Mouse (Mus musculus): ENCODE data around the gene Slain1. TPM values are rescaled to one million over a fixed set of nuclear protein-coding genes. Genes with fewer than 3 reads are reported as not detected.

The Slain1 gene
- 23.5 and 27.1 TPM in 2 replicates for polyA plus RNA-seq (2014; fragmentation: Nextera tagmentation; extraction: Ambion mirVana)

DNA sequence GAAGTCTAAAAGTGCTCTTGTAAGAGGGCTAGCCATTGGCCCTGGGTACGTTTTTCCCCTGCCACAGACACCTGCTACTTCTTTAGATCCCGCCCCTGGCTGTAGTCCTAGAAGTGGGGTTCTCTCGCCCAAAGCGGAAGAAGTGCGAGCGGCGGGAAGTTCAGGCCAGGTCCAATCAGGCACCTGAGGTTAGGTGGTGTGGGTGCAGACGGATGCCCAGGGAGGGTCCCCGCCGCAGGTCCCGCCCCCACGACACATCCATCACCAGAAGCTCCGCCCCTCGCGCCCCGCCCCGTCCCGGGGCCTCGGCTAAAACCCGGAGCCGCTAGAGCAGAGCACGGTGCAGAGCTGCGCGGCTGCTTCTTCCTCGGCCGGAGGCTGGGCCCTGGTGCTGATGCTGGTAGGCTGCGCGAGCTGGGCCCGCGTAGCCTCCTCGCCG, at the start of gene Slain1:
Gene Slain1 (plus strand): TSS at position 333 of the 439 bp plus-strand sequence.
- Histone ChIP-seq H3K4me2 (ENCODE audit: low read length) (peak within 1 kb of the TSS; percentile 59), H3K27ac (ENCODE audit: low read depth, low read length) (peak within 1 kb of the TSS; percentile 99), H3K9ac (ENCODE audit: low read length) (peak within 1 kb of the TSS; percentile 99), H3K36me3 (ENCODE audit: control insufficient read depth, insufficient read depth, low read length) (no peaks in the 10 kb centered on the region), H3K9me3 (replicated peaks; ENCODE audit: control insufficient read depth, low read length) (no peaks in the 10 kb centered on the region), H3K4me3 (ENCODE audit: low read depth, low read length) (peak within 1 kb of the TSS; percentile 98), H3K4me1 (ENCODE audit: control insufficient read depth, insufficient read depth, low read length) (peaks cover 35% of the 10 kb centered on the region), H3K27me3 (replicated peaks; ENCODE audit: control insufficient read depth, insufficient read depth, low read length) (no peaks in the 10 kb centered on the region)
- ATAC-seq: peak; percentile 96
- peak; percentile 96 for DNase-seq (ENCODE audit: low spot score)
- 1% methylated on average over 31 of the region's 32 CpGs for WGBS

DNA sequence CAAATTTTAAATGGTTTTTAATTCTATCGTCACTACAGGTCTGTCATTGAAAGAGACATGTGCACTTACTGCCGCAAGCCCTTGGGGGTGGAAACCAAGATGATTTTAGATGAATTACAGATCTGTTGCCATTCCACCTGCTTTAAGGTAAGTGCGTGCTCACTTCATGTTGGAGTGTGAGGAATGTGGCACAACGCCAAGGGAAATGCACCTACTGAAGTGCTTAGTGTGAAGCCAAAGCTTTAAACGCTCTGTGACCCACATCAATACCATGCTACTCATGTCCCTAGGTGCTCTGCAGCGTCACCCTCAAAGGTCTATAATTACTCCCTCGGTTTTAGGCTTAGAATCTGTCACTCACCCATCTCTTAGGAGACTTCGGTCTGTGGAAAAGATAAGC, 42.0 kb upstream of the Slain1 start:
- Histone ChIP-seq H3K4me2 (ENCODE audit: low read length) (no peak overlapping the region), H3K36me3 (ENCODE audit: control insufficient read depth, insufficient read depth, low read length) (no peaks in the 10 kb centered on the region), H3K4me3 (ENCODE audit: low read depth, low read length) (no peak overlapping the region), H3K4me1 (ENCODE audit: control insufficient read depth, insufficient read depth, low read length) (no peaks in the 10 kb centered on the region), H3K9ac (ENCODE audit: low read length) (no peak overlapping the region), H3K27ac (ENCODE audit: low read depth, low read length) (no peak overlapping the region), H3K27me3 (replicated peaks; ENCODE audit: control insufficient read depth, insufficient read depth, low read length) (no peaks in the 10 kb centered on the region), H3K9me3 (replicated peaks; ENCODE audit: control insufficient read depth, low read length) (no peaks in the 10 kb centered on the region)
- ATAC-seq (no peak), DNase-seq (ENCODE audit: low spot score) (no peak)
- WGBS: 84% methylated on average over 8 of the region's 8 CpGs

DNA sequence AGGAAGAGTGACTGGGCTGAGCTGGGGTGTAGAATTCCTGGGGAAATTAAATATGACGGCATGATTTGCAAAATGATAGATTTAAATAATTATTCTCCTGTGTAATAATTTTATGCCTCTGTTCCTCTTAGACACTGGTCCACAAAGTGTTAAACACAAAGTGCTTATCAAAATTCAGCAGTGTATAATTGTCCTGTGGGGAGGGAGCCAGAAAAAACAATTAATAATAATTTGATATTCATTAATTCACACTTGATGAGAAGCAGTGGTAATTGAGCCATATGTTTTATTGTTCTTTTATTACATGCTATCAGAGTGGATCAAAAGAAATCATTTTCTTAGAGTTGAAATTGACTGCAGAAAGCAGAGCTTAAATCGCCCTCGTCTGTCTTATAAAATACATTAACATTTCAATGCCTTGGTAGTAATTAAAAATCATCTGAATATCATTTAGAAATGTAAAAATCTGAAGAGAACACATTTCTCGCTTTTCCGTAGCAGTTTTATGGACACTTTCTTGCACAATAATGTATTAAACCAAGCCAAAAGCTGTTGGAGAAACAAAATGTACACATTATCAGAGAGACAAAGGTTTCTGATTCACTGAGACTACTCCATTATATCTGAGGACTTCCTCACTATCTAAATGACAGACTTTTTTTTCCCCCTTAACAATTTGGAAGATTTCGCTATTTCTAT, 36.3 kb upstream of the Slain1 start:
- 55% methylated on average over 6 of the region's 6 CpGs for WGBS
- Histone ChIP-seq H3K4me3 (ENCODE audit: low read depth, low read length) (no peak overlapping the region), H3K4me2 (ENCODE audit: low read length) (no peak overlapping the region), H3K27ac (ENCODE audit: low read depth, low read length) (no peak overlapping the region), H3K27me3 (replicated peaks; ENCODE audit: control insufficient read depth, insufficient read depth, low read length) (no peaks in the 10 kb centered on the region), H3K4me1 (ENCODE audit: control insufficient read depth, insufficient read depth, low read length) (no peaks in the 10 kb centered on the region), H3K9me3 (replicated peaks; ENCODE audit: control insufficient read depth, low read length) (no peaks in the 10 kb centered on the region), H3K9ac (ENCODE audit: low read length) (no peak overlapping the region), H3K36me3 (ENCODE audit: control insufficient read depth, insufficient read depth, low read length) (no peaks in the 10 kb centered on the region)
- ATAC-seq: peak; percentile 88
- DNase-seq (ENCODE audit: low spot score): peak; percentile 73

DNA sequence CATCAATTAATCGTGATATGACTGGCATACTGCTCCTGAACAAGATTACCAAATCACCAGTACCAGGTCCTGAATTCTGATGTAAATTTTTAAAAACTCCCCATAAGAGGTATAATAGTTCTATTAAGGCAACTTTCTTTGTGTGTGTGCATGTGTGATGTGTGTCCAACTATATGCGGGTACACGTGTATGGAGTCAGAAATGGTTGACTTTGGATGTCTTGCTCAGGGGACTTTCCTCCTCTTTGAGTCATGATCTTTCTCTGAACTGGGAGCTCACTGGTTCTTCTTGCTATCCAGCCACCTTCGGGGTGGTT, 35.8 kb upstream of the Slain1 start:
- no peak overlapping the region for H3K27ac ChIP-seq (ENCODE audit: low read depth, low read length)
- DNase-seq (ENCODE audit: low spot score): no peak
- no peak overlapping the region for H3K4me2 ChIP-seq (ENCODE audit: low read length)
- no peaks in the 10 kb centered on the region for H3K9me3 ChIP-seq (replicated peaks; ENCODE audit: control insufficient read depth, low read length)
- ATAC-seq: no peak; the same call in 1 of the 2 replicates
- no peaks in the 10 kb centered on the region for H3K36me3 ChIP-seq (ENCODE audit: control insufficient read depth, insufficient read depth, low read length)
- H3K27me3 ChIP-seq (replicated peaks; ENCODE audit: control insufficient read depth, insufficient read depth, low read length): no peaks in the 10 kb centered on the region
- H3K4me3 ChIP-seq (ENCODE audit: low read depth, low read length): no peak overlapping the region
- no peaks in the 10 kb centered on the region for H3K4me1 ChIP-seq (ENCODE audit: control insufficient read depth, insufficient read depth, low read length)
- 79% methylated on average over 4 of the region's 4 CpGs for WGBS
- no peak overlapping the region for H3K9ac ChIP-seq (ENCODE audit: low read length)

DNA sequence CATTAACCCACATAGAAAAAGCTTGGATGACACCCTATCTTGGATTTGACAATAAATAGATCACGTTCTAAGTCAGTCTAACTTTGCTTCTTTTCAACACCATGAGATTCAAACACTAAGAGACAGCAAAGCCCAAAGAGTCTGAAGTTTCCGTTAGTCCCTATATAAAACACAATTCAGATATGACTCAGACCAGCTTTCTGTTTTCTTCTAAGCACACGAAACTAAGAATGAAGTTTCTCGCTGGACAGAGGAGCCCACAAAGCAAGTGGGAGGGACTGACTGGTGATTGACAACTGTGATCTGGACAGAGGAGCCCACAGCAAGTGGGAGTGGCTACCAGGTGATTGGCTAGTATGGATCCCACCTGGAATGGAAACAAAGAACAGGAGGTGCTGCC, 30.3 kb upstream of the Slain1 start:
- H3K9ac ChIP-seq (ENCODE audit: low read length): no peak overlapping the region
- no peak for ATAC-seq
- H3K4me1 ChIP-seq (ENCODE audit: control insufficient read depth, insufficient read depth, low read length): no peaks in the 10 kb centered on the region
- no peaks in the 10 kb centered on the region for H3K9me3 ChIP-seq (replicated peaks; ENCODE audit: control insufficient read depth, low read length)
- WGBS: 89% methylated on average over 4 of the region's 4 CpGs
- no peak overlapping the region for H3K4me3 ChIP-seq (ENCODE audit: low read depth, low read length)
- no peaks in the 10 kb centered on the region for H3K36me3 ChIP-seq (ENCODE audit: control insufficient read depth, insufficient read depth, low read length)
- H3K27me3 ChIP-seq (replicated peaks; ENCODE audit: control insufficient read depth, insufficient read depth, low read length): no peaks in the 10 kb centered on the region
- no peak overlapping the region for H3K4me2 ChIP-seq (ENCODE audit: low read length)
- no peak for DNase-seq (ENCODE audit: low spot score)
- H3K27ac ChIP-seq (ENCODE audit: low read depth, low read length): no peak overlapping the region

DNA sequence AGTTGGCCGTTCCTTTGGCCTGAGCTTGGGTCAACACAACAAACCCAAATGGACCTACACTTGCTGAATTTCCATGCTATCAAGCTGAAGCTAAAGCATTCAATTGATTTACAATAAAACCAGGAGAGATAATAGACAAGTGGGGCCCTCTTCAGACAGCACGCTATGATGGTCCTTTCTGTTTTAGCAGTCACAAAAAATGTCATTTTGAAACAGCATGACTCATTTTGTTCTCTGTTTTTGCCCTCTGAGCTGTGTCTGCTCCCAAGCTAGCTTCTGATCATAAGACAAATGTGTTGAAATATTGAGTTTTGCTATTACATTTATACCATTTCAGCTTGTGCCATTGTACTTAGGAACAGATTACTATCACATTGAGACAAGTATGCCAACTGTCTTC, 28.8 kb upstream of the Slain1 start:
- H3K36me3 ChIP-seq (ENCODE audit: control insufficient read depth, insufficient read depth, low read length): no peaks in the 10 kb centered on the region
- H3K9me3 ChIP-seq (replicated peaks; ENCODE audit: control insufficient read depth, low read length): no peaks in the 10 kb centered on the region
- H3K4me3 ChIP-seq (ENCODE audit: low read depth, low read length): no peak overlapping the region
- ATAC-seq (no peak), DNase-seq (ENCODE audit: low spot score) (no peak)
- H3K4me2 ChIP-seq (ENCODE audit: low read length): no peak overlapping the region
- H3K27ac ChIP-seq (ENCODE audit: low read depth, low read length): no peak overlapping the region
- H3K27me3 ChIP-seq (replicated peaks; ENCODE audit: control insufficient read depth, insufficient read depth, low read length): no peaks in the 10 kb centered on the region
- no peaks in the 10 kb centered on the region for H3K4me1 ChIP-seq (ENCODE audit: control insufficient read depth, insufficient read depth, low read length)
- H3K9ac ChIP-seq (ENCODE audit: low read length): no peak overlapping the region
- WGBS: 88% methylated on average over 2 of the region's 2 CpGs

DNA sequence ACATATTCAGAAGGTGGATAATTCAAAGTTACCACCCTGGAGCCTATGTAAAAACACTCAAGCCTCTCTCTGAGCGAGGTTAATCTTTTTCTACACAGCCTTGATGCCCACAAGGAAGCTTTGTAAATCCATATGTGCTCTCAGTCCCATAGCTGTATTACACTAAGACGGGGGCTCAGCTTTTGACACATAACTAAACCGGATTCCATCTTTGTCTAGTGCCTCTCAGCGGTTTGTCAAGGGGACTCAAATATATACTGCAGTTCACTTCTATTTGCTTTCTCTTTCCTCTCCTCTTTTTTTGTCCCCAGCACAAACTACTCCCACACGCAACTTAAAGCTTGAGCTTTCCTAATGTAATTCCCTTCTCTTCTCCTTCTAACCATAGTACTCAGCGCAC, 23.9 kb upstream of the Slain1 start:
- DNase-seq (ENCODE audit: low spot score) (no peak), ATAC-seq (no peak)
- Histone ChIP-seq H3K9ac (ENCODE audit: low read length) (no peak overlapping the region), H3K4me3 (ENCODE audit: low read depth, low read length) (no peak overlapping the region), H3K27me3 (replicated peaks; ENCODE audit: control insufficient read depth, insufficient read depth, low read length) (no peaks in the 10 kb centered on the region), H3K9me3 (replicated peaks; ENCODE audit: control insufficient read depth, low read length) (no peaks in the 10 kb centered on the region), H3K4me1 (ENCODE audit: control insufficient read depth, insufficient read depth, low read length) (no peaks in the 10 kb centered on the region), H3K27ac (ENCODE audit: low read depth, low read length) (no peak overlapping the region), H3K4me2 (ENCODE audit: low read length) (no peak overlapping the region), H3K36me3 (ENCODE audit: control insufficient read depth, insufficient read depth, low read length) (no peaks in the 10 kb centered on the region)
- WGBS: 90% methylated on average over 6 of the region's 6 CpGs

DNA sequence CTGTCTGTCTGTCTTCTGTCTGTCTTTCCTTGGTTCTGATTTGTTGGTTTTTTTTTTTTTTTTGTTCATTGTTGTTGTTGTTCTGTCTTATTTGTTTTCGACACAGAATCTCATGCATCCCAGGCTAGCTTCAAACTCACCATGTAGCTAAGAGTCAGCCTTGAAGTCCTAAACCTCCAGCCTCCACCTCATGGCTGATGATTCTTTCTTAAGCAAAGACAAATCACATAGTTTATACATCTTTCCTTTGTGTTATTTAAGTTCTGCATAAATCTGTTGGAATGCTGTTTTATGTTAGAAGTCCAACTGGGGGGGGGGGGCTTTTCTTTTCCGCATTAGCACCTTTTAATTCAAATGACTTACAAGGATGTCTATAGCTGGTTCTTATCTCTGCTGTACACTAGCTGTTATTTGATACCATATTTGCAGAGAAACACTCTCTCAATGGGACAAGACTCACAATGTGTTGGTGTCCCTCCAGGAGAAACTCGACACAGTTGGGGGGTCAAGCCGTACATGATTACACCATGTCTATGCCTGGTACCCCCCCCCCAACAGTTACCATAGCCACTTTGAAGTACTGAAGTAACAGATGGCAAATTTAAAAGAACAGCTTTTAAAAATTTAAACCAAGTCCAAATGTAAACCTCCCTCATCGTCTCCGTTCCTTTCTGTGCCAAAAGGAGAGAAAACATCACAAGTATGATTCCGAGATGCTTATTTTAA, 20.2 kb upstream of the Slain1 start:
- H3K36me3 ChIP-seq (ENCODE audit: control insufficient read depth, insufficient read depth, low read length): no peaks in the 10 kb centered on the region
- H3K9me3 ChIP-seq (replicated peaks; ENCODE audit: control insufficient read depth, low read length): no peaks in the 10 kb centered on the region
- DNase-seq (ENCODE audit: low spot score): peak; percentile 48
- H3K9ac ChIP-seq (ENCODE audit: low read length): no peak overlapping the region
- H3K27ac ChIP-seq (ENCODE audit: low read depth, low read length): no peak overlapping the region
- H3K4me1 ChIP-seq (ENCODE audit: control insufficient read depth, insufficient read depth, low read length): no peaks in the 10 kb centered on the region
- H3K4me3 ChIP-seq (ENCODE audit: low read depth, low read length): no peak overlapping the region
- ATAC-seq: peak; percentile 34; the same call in 1 of the 2 replicates
- H3K27me3 ChIP-seq (replicated peaks; ENCODE audit: control insufficient read depth, insufficient read depth, low read length): no peaks in the 10 kb centered on the region
- no peak overlapping the region for H3K4me2 ChIP-seq (ENCODE audit: low read length)
- WGBS: 85% methylated on average over 7 of the region's 7 CpGs

DNA sequence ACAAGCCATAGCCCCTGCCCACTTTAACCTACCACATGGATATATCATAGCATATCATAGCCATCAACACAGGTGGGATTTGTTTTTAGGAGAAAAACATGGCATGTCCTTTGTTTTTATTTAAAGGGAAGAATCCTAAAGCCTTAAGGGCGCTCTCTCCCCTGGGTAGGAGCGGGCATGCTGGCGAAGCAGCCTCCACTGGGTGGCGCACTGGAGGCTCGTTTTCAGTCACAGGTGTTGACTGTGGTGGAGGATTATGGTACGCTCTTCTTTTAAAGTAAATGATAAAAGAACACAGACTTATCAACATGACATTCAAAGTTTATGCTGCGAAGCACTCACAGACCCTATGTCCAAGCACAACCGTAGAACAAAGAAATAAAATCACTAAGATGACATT, 19.5 kb upstream of the Slain1 start:
- Histone ChIP-seq H3K27me3 (replicated peaks; ENCODE audit: control insufficient read depth, insufficient read depth, low read length) (no peaks in the 10 kb centered on the region), H3K4me2 (ENCODE audit: low read length) (no peak overlapping the region), H3K27ac (ENCODE audit: low read depth, low read length) (no peak overlapping the region), H3K9ac (ENCODE audit: low read length) (no peak overlapping the region), H3K9me3 (replicated peaks; ENCODE audit: control insufficient read depth, low read length) (no peaks in the 10 kb centered on the region), H3K4me3 (ENCODE audit: low read depth, low read length) (no peak overlapping the region), H3K36me3 (ENCODE audit: control insufficient read depth, insufficient read depth, low read length) (no peaks in the 10 kb centered on the region), H3K4me1 (ENCODE audit: control insufficient read depth, insufficient read depth, low read length) (no peaks in the 10 kb centered on the region)
- 76% methylated on average over 8 of the region's 8 CpGs for WGBS
- DNase-seq (ENCODE audit: low spot score): no peak
- ATAC-seq: no peak

Measured in forebrain, embryonic 14.5 days (tissue).